Mouse (Mus musculus) myocyte (in vitro differentiated cells): Measurements from ENCODE around the gene Psen2.

Experiments used
- CEBPB ChIP-seq: IDR thresholded peaks from 2 replicates; pipeline ENCODE4 v1.6.1; 2011; ENCODE audit warnings: mild to moderate bottlenecking, moderate library complexity; ENCODE audit not compliant: poor library complexity, insufficient read depth, severe bottlenecking
- E2F4 ChIP-seq: IDR thresholded peaks from one replicate; pipeline ENCODE4 v1.6.1; 2011; ENCODE audit warnings: mild to moderate bottlenecking, control low read depth, moderate library complexity; ENCODE audit not compliant: insufficient read depth
- MAX ChIP-seq: IDR thresholded peaks from one replicate; pipeline ENCODE4 v1.6.1; 2011; ENCODE audit warnings: low read depth, mild to moderate bottlenecking, control low read depth
- MYOG ChIP-seq, 3 experiments: IDR thresholded peaks; one replicate each; pipeline ENCODE4 v1.6.1; 2011; ENCODE audit warnings: control low read depth in 2 of 3, low read depth in 2 of 3, mild to moderate bottlenecking in 2 of 3; ENCODE audit not compliant: insufficient read length in 2 of 3, control insufficient read depth in 1 of 3, insufficient read depth in 1 of 3
- POLR2A ChIP-seq: IDR thresholded peaks from one replicate; pipeline ENCODE4 v1.6.1; 2011; ENCODE audit warnings: low read depth, mild to moderate bottlenecking, control low read depth, moderate library complexity; ENCODE audit not compliant: insufficient read length
- POLR2AphosphoS2 ChIP-seq: IDR thresholded peaks from one replicate; pipeline ENCODE4 v1.6.1; 2011; ENCODE audit warnings: low read depth, control low read depth; ENCODE audit not compliant: insufficient read length
- REST ChIP-seq: IDR thresholded peaks from one replicate; pipeline ENCODE4 v1.6.1; 2011; ENCODE audit warnings: mild to moderate bottlenecking, control low read depth, moderate library complexity; ENCODE audit not compliant: insufficient read depth, insufficient read length
- TCF3 ChIP-seq: IDR thresholded peaks from one replicate; pipeline ENCODE4 v1.6.1; 2011; ENCODE audit warnings: low read depth, control low read depth; ENCODE audit not compliant: insufficient read length
- USF1 ChIP-seq: IDR thresholded peaks from one replicate; pipeline ENCODE4 v1.6.1; 2011; ENCODE audit warnings: low read depth, mild to moderate bottlenecking, control low read depth, moderate library complexity

DNA sequence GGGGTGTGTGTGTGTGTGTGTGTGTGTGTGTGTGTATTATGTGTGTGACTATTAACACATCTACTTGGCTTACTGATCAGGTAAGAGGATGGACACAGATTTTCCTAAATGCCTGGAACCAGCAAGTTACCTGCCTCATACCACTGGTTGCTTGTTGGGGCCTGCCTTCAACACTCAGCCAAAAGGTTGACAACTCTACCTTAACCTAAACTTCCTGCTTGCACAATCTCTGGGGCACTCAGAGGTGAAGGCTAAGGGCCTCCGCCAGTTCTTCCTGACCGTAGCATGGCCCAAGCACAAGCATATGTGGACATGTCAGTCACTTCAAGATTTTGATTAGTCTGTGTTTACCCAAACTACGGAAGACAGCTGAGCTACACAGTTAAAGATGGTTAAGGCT, 65.3 kb downstream of the Psen2 start:
- no peak for TF ChIP-seq POLR2A
- no peak for TF ChIP-seq USF1
- no peak for TF ChIP-seq REST
- no peak for TF ChIP-seq MYOG (IDR thresholded peaks at IDR 0.05; ENCODE audit: control insufficient read depth in 1 of 3, insufficient read depth in 1 of 3, insufficient read length in 2 of 3, low read depth in 2 of 3)
- no peak for TF ChIP-seq CEBPB
- no peak for TF ChIP-seq E2F4
- TF ChIP-seq POLR2AphosphoS2 = no peak
- TF ChIP-seq MAX = no peak
- TF ChIP-seq TCF3 = no peak
